In the genomic region with DNA sequence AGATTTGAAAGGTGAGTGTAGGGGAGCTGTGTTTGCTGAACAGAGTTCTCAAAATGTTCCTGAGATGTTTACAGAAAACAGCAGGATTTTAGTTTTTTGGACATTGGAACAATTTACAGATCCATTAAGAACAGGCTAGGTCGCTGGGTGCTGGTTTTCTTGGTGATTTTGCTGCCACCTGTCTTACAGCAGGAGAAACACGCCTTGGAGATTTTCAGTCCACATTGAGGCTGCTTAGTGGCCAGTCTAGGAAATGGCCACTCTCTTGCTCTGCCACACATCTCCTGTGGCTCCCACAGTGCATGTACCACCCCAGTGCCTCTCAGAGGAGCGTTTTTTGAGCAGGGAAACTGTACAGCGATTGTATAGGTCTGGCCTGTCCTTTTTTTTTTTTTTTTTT, we compare ENCODE assay signal across 8 mouse cellular contexts. TPM values are rescaled to one million over a fixed set of nuclear protein-coding genes. Genes with fewer than 3 reads are reported as not detected.
DNase-seq lines count a peak whose midpoint lies in the region; ATAC-seq and TF ChIP-seq lines count a peak whose summit lies in the region.

No protein-coding gene starts in this region.

- H3K9ac ChIP-seq in embryonic facial prominence, embryonic 11.5 days (replicated peaks; ENCODE audit: low read length): no peak overlapping the region
- no peak overlapping the region for H3K9ac ChIP-seq in hindbrain, postnatal 0 days (replicated peaks; ENCODE audit: low read length)
- no peak overlapping the region for H3K9ac ChIP-seq in limb, embryonic 14.5 days (ENCODE audit: low read depth, low read length, severe bottlenecking)

- H3K36me3 ChIP-seq in spleen, adult 2 months (ENCODE audit: control insufficient read depth, insufficient read depth, low read length): no peaks in the 10 kb centered on the region
- no peaks in the 10 kb centered on the region for H3K36me3 ChIP-seq in embryonic facial prominence, embryonic 11.5 days (replicated peaks; ENCODE audit: control insufficient read depth, insufficient read depth, low read depth, low read length)
- no peaks in the 10 kb centered on the region for H3K36me3 ChIP-seq in hindbrain, postnatal 0 days (ENCODE audit: insufficient read depth, low read length)
- no peaks in the 10 kb centered on the region for H3K36me3 ChIP-seq in limb, embryonic 14.5 days (ENCODE audit: control insufficient read depth, insufficient read depth, low read length)

- no peak for ATAC-seq in embryonic facial prominence, embryonic 11.5 days (replicated peaks; ENCODE audit: insufficient number of reproducible peaks, low FRiP score, low TSS enrichment, low read depth)
- peak; percentile 78 for ATAC-seq in hindbrain, postnatal 0 days
- ATAC-seq in limb, embryonic 14.5 days (ENCODE audit: low FRiP score, low read depth): no peak

- no peak overlapping the region for H3K4me3 ChIP-seq in spleen, adult 2 months (ENCODE audit: extremely low read depth, insufficient read depth, insufficient read length)
- H3K4me3 ChIP-seq in embryonic facial prominence, embryonic 11.5 days (ENCODE audit: low read depth, low read length): no peak overlapping the region
- no peak overlapping the region for H3K4me3 ChIP-seq in hindbrain, postnatal 0 days (ENCODE audit: low read length)
- no peak overlapping the region for H3K4me3 ChIP-seq in limb, embryonic 14.5 days (replicated peaks; ENCODE audit: low read length)

- WGBS in spleen, adult 2 months: 52% methylated on average over 4 of the region's 4 CpGs
- 26% methylated on average over 4 of the region's 4 CpGs for WGBS in embryonic facial prominence, embryonic 11.5 days
- 19% methylated on average over 4 of the region's 4 CpGs for WGBS in hindbrain, postnatal 0 days
- 36% methylated on average over 4 of the region's 4 CpGs for WGBS in limb, embryonic 14.5 days

- no peak for TF ChIP-seq POLR2A in spleen, adult 2 months (IDR thresholded peaks at IDR 0.05; ENCODE audit: low read depth, low read length)
- no peak for TF ChIP-seq POLR2A in limb, embryonic 14.5 days (IDR thresholded peaks at IDR 0.05; ENCODE audit: borderline replicate concordance, extremely low read depth, insufficient read depth, insufficient read length)

- H3K4me1 ChIP-seq in spleen, adult 2 months (ENCODE audit: control insufficient read depth, insufficient read depth, insufficient read length): peaks cover 3% of the 10 kb centered on the region
- H3K4me1 ChIP-seq in embryonic facial prominence, embryonic 11.5 days (ENCODE audit: control insufficient read depth, insufficient read depth, low read length): no peaks in the 10 kb centered on the region
- peaks cover 13% of the 10 kb centered on the region; the same call in 1 of the 2 replicates for H3K4me1 ChIP-seq in hindbrain, postnatal 0 days (ENCODE audit: insufficient read depth, low read length)
- H3K4me1 ChIP-seq in limb, embryonic 14.5 days (ENCODE audit: control insufficient read depth, insufficient read depth, low read length): peaks cover 47% of the 10 kb centered on the region

- H3K9me3 ChIP-seq in embryonic facial prominence, embryonic 11.5 days (replicated peaks; ENCODE audit: control insufficient read depth, low read length): no peaks in the 10 kb centered on the region
- no peaks in the 10 kb centered on the region for H3K9me3 ChIP-seq in hindbrain, postnatal 0 days (ENCODE audit: low read length)
- H3K9me3 ChIP-seq in limb, embryonic 14.5 days (ENCODE audit: control insufficient read depth, low read length): no peaks in the 10 kb centered on the region

- TF ChIP-seq CTCF in spleen, adult 2 months (IDR thresholded peaks at IDR 0.05; ENCODE audit: extremely low read depth, insufficient read depth, insufficient read length, insufficient replicate concordance): peak; percentile 42; the same call in 1 of the 2 replicates
- peak; percentile 83 for TF ChIP-seq CTCF in hindbrain, postnatal 0 days (IDR thresholded peaks at IDR 0.05; ENCODE audit: low read depth)

- no peak overlapping the region for H3K27ac ChIP-seq in spleen, adult 2 months (ENCODE audit: insufficient read depth, low read length)
- H3K27ac ChIP-seq in embryonic facial prominence, embryonic 11.5 days (replicated peaks; ENCODE audit: low read depth, low read length): no peak overlapping the region
- no peak overlapping the region for H3K27ac ChIP-seq in hindbrain, postnatal 0 days
- no peak overlapping the region for H3K27ac ChIP-seq in limb, embryonic 14.5 days (replicated peaks; ENCODE audit: low read depth, low read length)

- peak in 1 of 2 experiments; percentile 17 for DNase-seq in spleen, adult 2 months (ENCODE audit: low read depth in 1 of 2, low spot score in 2 of 2)
- no peak for DNase-seq in spleen, postnatal 14 days (ENCODE audit: low spot score in 2 of 2)
- peak; percentile 58 for DNase-seq in adrenal gland, adult 2 months
- peak; percentile 72 for DNase-seq in embryonic facial prominence, embryonic 11.5 days (ENCODE audit: low spot score)
- DNase-seq in hindbrain, postnatal 0 days (ENCODE audit: low spot score): peak; percentile 85
- DNase-seq in limb, embryonic 14.5 days (ENCODE audit: low spot score): peak; percentile 73
- peak; percentile 23 for DNase-seq in neural tube, embryonic 10.5 days (ENCODE audit: extremely low spot score, low spot score)
- peak; percentile 21 for DNase-seq in yolk sac, embryonic 10.5 days (ENCODE audit: low spot score)

- no peak overlapping the region for H3K4me2 ChIP-seq in embryonic facial prominence, embryonic 11.5 days (ENCODE audit: low read depth, low read length)
- H3K4me2 ChIP-seq in hindbrain, postnatal 0 days (ENCODE audit: low read depth, low read length): no peak overlapping the region
- no peak overlapping the region for H3K4me2 ChIP-seq in limb, embryonic 14.5 days (replicated peaks; ENCODE audit: low read depth, low read length, severe bottlenecking)

- H3K27me3 ChIP-seq in spleen, adult 2 months (ENCODE audit: control insufficient read depth, insufficient read depth, low read length): no peaks in the 10 kb centered on the region
- H3K27me3 ChIP-seq in embryonic facial prominence, embryonic 11.5 days (ENCODE audit: control insufficient read depth, insufficient read depth, low read length): no peaks in the 10 kb centered on the region
- no peaks in the 10 kb centered on the region for H3K27me3 ChIP-seq in hindbrain, postnatal 0 days (ENCODE audit: insufficient read depth, low read length)
- no peaks in the 10 kb centered on the region for H3K27me3 ChIP-seq in limb, embryonic 14.5 days (ENCODE audit: control insufficient read depth, insufficient read depth, low read length)

RNA-seq across cellular contexts. Expression of a gene that starts 57.0 kb away (rescaled TPM):
- 10.9 and 14.3 TPM in 2 replicates for polyA plus RNA-seq in spleen, adult 2 months (2012; rRNA removed)
- 10 to 100 TPM; 22.7 to 47.1 TPM for total RNA-seq in adrenal gland, adult 2 months (2021)
- 5.5 and 6.3 TPM in 2 replicates for polyA plus RNA-seq in adrenal gland, adult 2 months (2012; rRNA removed)
- 32.9 and 35.8 TPM in 2 replicates for polyA plus RNA-seq in embryonic facial prominence, embryonic 11.5 days (2014; fragmentation: Nextera tagmentation; extraction: Ambion mirVana)
- 20.3 and 21.6 TPM in 2 replicates for total RNA-seq in hindbrain, postnatal 0 days (2014; rRNA removed)
- 19.3 and 19.8 TPM in 2 replicates for polyA plus RNA-seq in hindbrain, postnatal 0 days (2015; fragmentation: Nextera tagmentation; extraction: Ambion mirVana)
- 25.7 and 29.9 TPM in 2 replicates for polyA plus RNA-seq in limb, embryonic 14.5 days (2012; rRNA removed)
- 22.8 and 28.4 TPM in 2 replicates for polyA plus RNA-seq in limb, embryonic 14.5 days (2014; fragmentation: Nextera tagmentation; extraction: Ambion mirVana)

Comparison
In these comparisons a context has a peak if more than half of its experiments do, and no peak if none do; other contexts are left out.
1. DNase-seq: peak in adrenal gland, adult 2 months (single experiment), embryonic facial prominence, embryonic 11.5 days (single experiment), hindbrain, postnatal 0 days (single experiment), limb, embryonic 14.5 days (single experiment), neural tube, embryonic 10.5 days (single experiment) and yolk sac, embryonic 10.5 days (single experiment); none in spleen, postnatal 14 days (0 of 2).